Mouse (Mus musculus) heart, adult 11 months (tissue): ENCODE results near the gene Calm4.
A peak's percentile ranks its signal among the peaks of the same experiment; 100 is the strongest.
"Not testable (repeated sequence)": the region's sequence is repeated elsewhere in the genome, so short reads cannot be mapped to it uniquely, and the experiment has no call there.

ENCODE experiments used
- DNase-seq: peaks from one replicate; pipeline ENCODE4 v3.0.0; 2022

Calm4 gene

GRCm38 (mm10) chr13:3837312-3837807, at the start of gene Calm4:
TSS of gene Calm4 (plus strand) at chr13:3837757.
- not testable (repeated sequence) for DNase-seq

GRCm38 (mm10) chr13:3788588-3788987, 49.0 kb upstream of the Calm4 start:
- peak; percentile 68 for DNase-seq

GRCm38 (mm10) chr13:3789531-3789930, 48.0 kb upstream of the Calm4 start:
- DNase-seq, result no peak

DNA sequence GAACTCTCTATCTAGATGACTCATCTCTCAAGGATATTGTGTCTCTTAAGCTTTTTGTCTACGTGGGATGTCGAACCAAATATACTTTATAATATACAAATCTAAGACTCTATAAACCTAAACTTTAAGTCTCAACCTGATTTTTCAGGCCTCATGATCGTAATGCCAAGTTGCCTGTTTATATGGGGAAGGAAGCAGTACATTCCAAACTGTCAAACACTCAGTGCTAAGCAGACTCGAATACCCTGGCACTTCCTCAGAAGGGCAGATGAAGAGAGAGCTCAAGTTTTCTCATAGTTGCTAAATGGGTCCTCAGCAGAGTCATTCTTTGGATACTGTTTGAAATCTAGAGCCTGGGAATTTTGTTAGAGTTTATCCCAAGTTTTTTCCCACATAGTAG, 40.9 kb upstream of the Calm4 start:
- no peak for DNase-seq

- peak; percentile 58 for DNase-seq
These were observed 38.8 kb upstream of the Calm4 start for GRCm38 (mm10) chr13:3798751-3799150.

GRCm38 (mm10) chr13:3799386-3799785, 38.2 kb upstream of the Calm4 start:
- DNase-seq, result peak; percentile 74

DNA sequence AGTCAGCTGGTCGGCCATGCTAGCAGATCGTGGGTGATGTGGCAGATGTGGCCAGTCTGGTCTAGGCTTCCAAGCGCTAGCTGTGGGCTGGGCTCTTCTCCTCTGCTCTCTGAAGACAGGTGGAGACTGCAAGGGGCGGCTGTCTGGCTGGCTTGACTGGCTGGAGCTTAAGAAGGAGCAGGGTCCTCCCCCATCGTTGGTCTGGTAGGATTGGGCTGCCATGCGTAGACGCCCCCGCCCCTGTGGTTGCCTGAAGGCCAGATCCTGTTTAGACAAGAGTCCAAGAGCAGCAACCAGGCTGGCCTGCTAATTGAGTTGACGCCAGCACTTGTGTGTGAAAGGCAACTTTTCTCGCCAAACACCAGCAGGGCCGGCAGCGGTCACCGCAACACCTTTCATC, 33.4 kb upstream of the Calm4 start, which contains the start of gene Calml3:
Gene Calml3 (minus strand): TSS at position 131 of the 400 bp plus-strand sequence.
- peak; percentile 90 for DNase-seq

DNA sequence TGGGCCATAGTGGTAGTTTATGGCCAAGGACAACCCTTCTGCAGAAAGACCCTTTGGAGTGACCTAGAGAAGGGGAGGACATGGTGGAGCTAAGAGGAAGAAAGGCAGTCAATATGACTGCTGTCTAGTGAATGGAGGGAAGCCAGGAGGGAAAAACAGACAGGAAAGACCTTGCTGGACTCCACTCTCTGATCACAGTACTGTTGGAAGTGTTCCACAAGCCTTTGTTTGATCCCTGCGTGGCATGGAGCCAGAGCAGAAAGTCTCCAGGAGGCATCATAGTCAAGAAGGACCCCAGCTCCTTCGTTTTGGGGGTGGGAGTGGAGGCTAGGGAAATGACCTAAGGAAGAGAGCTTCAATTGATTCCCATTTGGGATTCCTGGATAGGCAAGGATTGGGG, 32.4 kb upstream of the Calm4 start:
- DNase-seq, result peak; percentile 88

DNA sequence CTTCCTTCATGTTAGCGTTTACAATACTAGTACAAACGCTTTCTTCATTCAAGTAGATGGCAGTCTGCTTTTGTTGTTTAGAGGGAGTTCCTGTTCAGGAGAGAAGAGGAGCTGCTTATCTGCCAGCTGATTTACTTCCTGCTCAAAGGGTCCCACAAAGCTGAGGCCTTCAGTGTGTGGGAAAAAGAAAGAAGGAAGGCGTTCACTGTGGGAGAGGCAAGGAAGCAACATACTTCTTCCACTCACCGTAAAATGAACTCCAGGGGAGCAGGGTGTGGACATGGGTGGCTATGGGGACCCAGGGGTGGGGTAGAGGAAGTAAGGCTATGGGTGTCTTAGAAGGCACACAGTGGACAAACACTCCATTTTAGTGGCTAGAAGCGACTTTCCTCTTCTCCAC, 31.9 kb upstream of the Calm4 start:
- peak; percentile 75 for DNase-seq

DNA sequence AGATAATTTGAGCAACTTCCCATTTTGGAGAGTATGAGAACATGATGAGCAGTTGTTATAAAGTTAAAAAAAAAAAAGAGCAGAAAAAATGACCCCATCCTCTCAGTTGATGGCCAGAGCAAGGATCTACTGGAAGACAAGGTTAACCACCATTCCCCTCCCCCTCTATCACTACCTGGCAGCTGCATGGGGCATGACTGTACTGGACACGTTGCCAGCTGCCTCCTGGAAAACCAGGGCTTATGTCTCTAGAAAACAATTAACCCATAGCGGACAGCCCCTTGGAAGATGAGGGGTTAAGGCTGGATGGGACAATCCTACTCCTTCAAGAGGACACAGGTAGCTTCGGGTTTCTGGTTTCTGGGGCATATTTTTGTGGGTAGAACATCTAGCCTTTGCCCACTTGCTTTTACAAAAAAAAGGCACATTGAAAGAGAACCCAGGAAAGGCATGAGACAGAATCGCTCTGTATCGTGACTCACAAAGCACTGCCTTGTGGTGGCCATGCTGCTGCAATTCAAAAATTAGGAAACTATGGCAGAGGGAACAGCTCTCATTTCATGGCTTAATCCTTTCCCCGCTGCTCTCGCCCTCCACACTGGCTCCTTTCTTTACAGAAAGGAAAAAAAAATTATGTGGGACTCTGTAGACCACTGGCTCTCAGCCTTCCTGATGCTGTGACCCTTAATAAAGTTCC, 30.3 kb upstream of the Calm4 start:
- DNase-seq, result peak; percentile 52

DNA sequence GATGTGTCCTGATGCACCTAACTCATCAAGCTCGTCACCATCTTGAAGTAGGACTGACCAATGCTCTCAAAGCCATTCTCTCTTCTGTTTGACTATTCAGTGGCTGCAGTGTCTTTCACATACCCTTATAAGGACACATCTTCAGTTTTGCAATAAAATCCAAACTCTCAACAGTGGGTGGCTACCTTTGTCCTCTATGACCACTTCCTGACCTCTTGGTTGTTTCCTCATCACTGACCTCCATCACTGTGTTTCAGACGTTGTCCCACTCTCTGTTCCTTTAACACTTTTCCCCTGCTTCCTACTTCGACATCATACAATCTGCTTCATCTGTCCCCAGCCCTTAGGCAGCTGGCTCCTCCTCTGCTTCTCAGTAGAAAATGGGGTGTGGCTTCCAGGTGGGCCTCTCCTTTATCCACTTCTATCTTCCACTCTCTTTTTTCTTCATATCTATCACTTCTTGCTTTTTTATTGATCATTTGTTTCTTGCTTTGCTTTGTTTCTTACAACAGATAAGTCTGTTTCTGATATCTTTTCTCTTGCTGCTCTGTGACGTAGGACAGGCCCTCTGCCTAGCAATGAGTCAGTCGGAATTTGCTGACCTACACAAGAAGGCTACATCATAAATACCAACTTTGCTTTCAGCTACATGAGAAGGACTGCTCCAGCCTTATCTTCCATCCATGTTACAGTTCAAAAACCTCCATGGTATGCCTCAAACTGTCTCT, 19.4 kb upstream of the Calm4 start:
- peak; percentile 44 for DNase-seq

- peak; percentile 7 for DNase-seq
These were observed 18.8 kb upstream of the Calm4 start for GRCm38 (mm10) chr13:3818740-3819076.

DNA sequence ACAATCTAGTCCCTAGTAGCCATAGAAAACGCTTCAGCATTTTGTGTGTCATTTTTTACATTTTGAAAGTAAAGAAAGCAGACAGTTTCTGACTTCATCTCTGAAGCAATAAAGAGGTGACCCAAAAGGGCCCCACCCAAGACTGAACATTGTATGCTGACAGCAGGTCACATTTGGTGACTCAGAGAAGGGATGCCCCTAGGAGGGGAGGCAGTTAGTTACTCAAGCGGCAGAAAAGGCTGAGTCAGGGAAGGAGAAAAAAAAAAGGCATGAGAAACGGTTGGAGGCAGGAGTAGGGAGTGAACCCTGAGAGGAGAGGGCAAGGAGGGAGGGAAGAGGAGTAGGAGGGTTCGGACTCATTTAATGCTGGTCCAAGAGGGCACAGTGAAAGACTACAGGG, 15.5 kb upstream of the Calm4 start:
- peak; percentile 31 for DNase-seq

- DNase-seq, result peak; percentile 69
These were observed 11.8 kb upstream of the Calm4 start for GRCm38 (mm10) chr13:3825726-3826125.

DNA sequence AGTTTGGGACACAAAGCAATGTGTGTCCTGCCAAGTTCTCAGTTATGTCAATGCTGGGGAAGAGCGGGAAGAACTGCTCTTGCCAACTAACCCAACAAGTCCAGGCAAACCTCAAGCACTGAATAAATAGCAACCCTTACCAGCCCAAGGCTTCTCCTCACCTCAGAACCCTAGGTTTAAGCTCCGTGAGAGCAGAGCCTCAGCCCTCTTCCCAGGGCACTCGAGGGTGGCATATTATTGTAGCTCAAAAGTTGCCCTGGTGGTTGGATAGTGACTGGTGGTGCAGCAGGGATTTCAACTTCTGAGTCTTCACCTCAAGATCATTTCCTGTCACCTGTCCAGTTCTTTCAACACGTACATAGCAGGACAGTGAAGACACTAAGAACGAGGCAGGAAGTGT, 6.0 kb upstream of the Calm4 start:
- no peak for DNase-seq

DNA sequence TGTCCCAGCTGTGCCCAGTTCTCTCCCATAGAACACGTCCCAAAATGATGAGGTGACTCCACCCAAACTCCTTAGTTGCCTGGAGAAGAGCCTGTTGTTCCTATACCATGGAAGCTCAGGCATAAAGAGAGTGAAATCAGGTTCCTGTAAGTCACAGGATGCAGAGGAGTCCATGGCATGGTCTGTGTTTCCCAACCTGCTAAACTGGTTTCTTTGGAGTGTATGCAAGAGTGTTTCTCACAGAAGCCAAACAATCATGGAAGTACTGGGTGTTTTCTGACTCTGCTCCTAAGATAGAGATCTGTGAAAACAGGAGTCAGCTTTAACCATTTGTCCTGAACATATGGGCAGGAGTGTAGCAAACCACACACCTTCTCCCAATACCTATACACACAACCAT, 5.6 kb upstream of the Calm4 start:
- no peak for DNase-seq

GRCm38 (mm10) chr13:3832450-3832849, 5.1 kb upstream of the Calm4 start:
- no peak for DNase-seq

DNA sequence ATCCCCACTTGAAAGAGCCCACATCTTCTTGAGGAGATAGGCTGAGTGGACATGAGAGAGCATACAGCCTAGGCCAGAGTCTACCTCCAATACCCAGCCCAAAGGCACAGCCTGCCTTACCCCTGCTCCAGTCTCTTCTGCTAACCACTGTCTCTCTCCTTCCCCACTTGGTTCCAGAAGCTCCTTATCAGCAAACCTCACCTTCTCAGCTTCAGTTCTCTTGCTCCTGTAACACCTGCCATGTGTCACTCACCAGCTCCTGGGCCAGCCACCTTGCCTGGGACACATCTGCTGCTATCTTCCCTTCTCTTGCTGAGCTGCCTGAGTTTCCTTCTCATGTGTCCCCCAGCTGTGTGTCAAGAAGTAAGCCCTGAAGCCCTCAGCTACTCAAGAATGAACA, 3.9 kb upstream of the Calm4 start:
- not testable (repeated sequence) for DNase-seq

DNA sequence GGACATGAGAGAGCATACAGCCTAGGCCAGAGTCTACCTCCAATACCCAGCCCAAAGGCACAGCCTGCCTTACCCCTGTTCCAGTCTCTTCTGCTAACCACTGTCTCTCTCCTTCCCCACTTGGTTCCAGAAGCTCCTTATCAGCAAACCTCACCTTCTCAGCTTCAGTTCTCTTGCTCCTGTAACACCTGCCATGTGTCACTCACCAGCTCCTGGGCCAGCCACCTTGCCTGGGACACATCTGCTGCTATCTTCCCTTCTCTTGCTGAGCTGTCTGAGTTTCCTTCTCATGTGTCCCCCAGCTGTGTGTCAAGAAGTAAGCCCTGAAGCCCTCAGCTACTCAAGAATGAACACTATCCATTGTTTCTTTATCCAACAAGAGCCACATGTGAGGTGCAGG, 3.1 kb downstream of the Calm4 start:
- not testable (repeated sequence) for DNase-seq

DNA sequence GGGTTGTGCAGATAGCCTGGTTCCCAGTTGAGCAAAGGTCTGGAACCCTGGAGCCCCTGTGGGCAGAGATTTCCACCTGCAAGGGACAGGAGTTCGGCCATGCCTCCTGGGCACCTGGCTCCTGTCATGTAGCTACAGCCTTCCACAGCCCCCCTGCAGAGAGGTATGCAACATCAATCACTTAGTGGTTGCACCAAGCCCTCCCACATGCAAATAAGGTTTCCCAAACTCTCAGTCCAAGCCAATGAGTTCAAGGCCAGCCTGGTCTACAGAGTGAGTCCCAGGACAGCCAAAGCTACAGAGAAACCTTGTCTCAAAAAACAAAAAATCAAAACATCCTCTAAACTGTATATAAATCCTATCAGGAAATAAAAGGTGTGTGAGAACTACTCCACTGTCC, 12.8 kb downstream of the Calm4 start:
- peak; percentile 62 for DNase-seq

- DNase-seq, result peak; percentile 83
These were observed 16.2 kb downstream of the Calm4 start, which contains the start of gene Calm5 for GRCm38 (mm10) chr13:3853648-3854333. TSS of gene Calm5 (plus strand) at chr13:3854173.

- peak; percentile 17 for DNase-seq
These were observed 17.3 kb downstream of the Calm4 start for GRCm38 (mm10) chr13:3854856-3855255.

GRCm38 (mm10) chr13:3856252-3856651, 18.7 kb downstream of the Calm4 start:
- DNase-seq, result peak; percentile 39

- DNase-seq, result no peak
These were observed 23.7 kb downstream of the Calm4 start for GRCm38 (mm10) chr13:3861251-3861650.
